Mouse (Mus musculus) olfactory bulb, adult 2 months (tissue): ENCODE data around the gene Slc12a8.

Experiments
- CTCF ChIP-seq: fragments of 200-500 bp; IDR thresholded peaks from 2 replicates; pipeline ENCODE4 v1.5.1; 2012; ENCODE audit warnings: low read depth, mild to moderate bottlenecking, low read length, moderate library complexity; ENCODE audit not compliant: insufficient read depth
- POLR2A ChIP-seq: fragments of 200-500 bp; IDR thresholded peaks from 2 replicates; pipeline ENCODE4 v1.6.1; 2012; ENCODE audit warnings: mild to moderate bottlenecking, low read depth, low read length, moderate library complexity; ENCODE audit not compliant: insufficient read depth

GRCm38 (mm10) chr16:33660125-33660524 is 143.0 kb downstream of the Slc12a8 start:
- no peak for TF ChIP-seq CTCF
- TF ChIP-seq POLR2A: no peak
